Mouse (Mus musculus) midbrain, postnatal 0 days (tissue): ENCODE measurements at regions not wholly inside any gene's neighbourhood (a gene's known extent, or its start where the extent isn't known, plus 50 kb on each side); places are given as distances from the start of the nearest gene placed in this dataset.

ENCODE experiments used
- ATAC-seq: fragments of 200-750 bp; cut with Nextera tagmentation; 2 replicates; pipeline ENCODE4 v1.8.0; 2017; ENCODE audit warnings: moderate number of reproducible peaks, mild to moderate bottlenecking, moderate TSS enrichment, moderate library complexity; ENCODE audit not compliant: low FRiP score
- DNase-seq: peaks from one replicate; pipeline ENCODE4 v3.0.0-alpha.2; 2015; ENCODE audit warnings: low spot score
- H3K27ac ChIP-seq: fragments of 300-500 bp; sonication (generic); 2 replicates; pipeline ENCODE4 v1.5.1; 2014; ENCODE audit warnings: low read depth, mild to moderate bottlenecking, low read length, mixed read lengths
- H3K27me3 ChIP-seq: fragments of 300-500 bp; sonication (generic); 2 replicates; pipeline ENCODE4 v1.6.1; 2014; ENCODE audit warnings: low read length, control low read depth, mixed read lengths; ENCODE audit not compliant: insufficient read depth
- H3K36me3 ChIP-seq: fragments of 300-500 bp; sonication (generic); 2 replicates; pipeline ENCODE4 v1.6.1; 2014; ENCODE audit warnings: low read length, control low read depth, mixed read lengths; ENCODE audit not compliant: insufficient read depth
- H3K4me1 ChIP-seq: fragments of 300-500 bp; sonication (generic); 2 replicates; pipeline ENCODE4 v1.6.1; 2014; ENCODE audit warnings: mild to moderate bottlenecking, control low read depth, antibody characterized with exemption, low read length, mixed read lengths; ENCODE audit not compliant: insufficient read depth
- H3K4me2 ChIP-seq: fragments of 300-500 bp; sonication (generic); 2 replicates; pipeline ENCODE4 v1.6.1; 2014; ENCODE audit warnings: low read depth, mild to moderate bottlenecking, low read length, mixed read lengths; ENCODE audit not compliant: poor library complexity, severe bottlenecking
- H3K4me3 ChIP-seq: fragments of 300-500 bp; sonication (generic); 2 replicates; pipeline ENCODE4 v1.5.1; 2014; ENCODE audit warnings: low read depth, mild to moderate bottlenecking, low read length, moderate library complexity
- H3K9ac ChIP-seq: fragments of 300-500 bp; sonication (generic); replicated peaks from 2 replicates; pipeline ENCODE4 v1.6.1; 2014; ENCODE audit warnings: mild to moderate bottlenecking, low read length, moderate library complexity, mixed read lengths; ENCODE audit not compliant: poor library complexity, severe bottlenecking
- H3K9me3 ChIP-seq: fragments of 300-500 bp; sonication (generic); 2 replicates; pipeline ENCODE4 v1.6.1; 2016; ENCODE audit warnings: low read length, control low read depth
- CTCF ChIP-seq: IDR thresholded peaks from 2 replicates; pipeline ENCODE4 v1.5.1; 2016; ENCODE audit warnings: antibody characterized with exemption, mild to moderate bottlenecking
- WGBS: fragments of 180-500 bp; shearing (Covaris S2); extraction: QIAGEN DNeasy Blood & Tissue Kit; methylation state at CpG from one replicate; pipeline ENCODE4 v1.1.7; 2014; 5-methylcytosine and 5-hydroxymethylcytosine counted together

GRCm38 (mm10) chr2:45800131-45800530 lies 682.9 kb upstream of the Zeb2 start:
- H3K4me1 ChIP-seq = no peaks in the 10 kb centered on the region
- TF ChIP-seq CTCF = no peak
- no peaks in the 10 kb centered on the region for H3K27me3 ChIP-seq
- no peak overlapping the region for H3K27ac ChIP-seq
- 85% methylated on average over 2 of the region's 2 CpGs for WGBS
- no peak overlapping the region for H3K9ac ChIP-seq
- H3K4me3 ChIP-seq = no peak overlapping the region
- H3K36me3 ChIP-seq = no peaks in the 10 kb centered on the region
- DNase-seq (no peak), ATAC-seq (no peak)
- no peak overlapping the region for H3K4me2 ChIP-seq
- no peaks in the 10 kb centered on the region for H3K9me3 ChIP-seq

GRCm38 (mm10) chr2:45793561-45793960 lies 676.4 kb upstream of the Zeb2 start:
- ATAC-seq (no peak), DNase-seq (no peak)
- Histone ChIP-seq H3K36me3 (no peaks in the 10 kb centered on the region), H3K4me2 (no peak overlapping the region), H3K9me3 (no peaks in the 10 kb centered on the region), H3K4me1 (no peaks in the 10 kb centered on the region), H3K4me3 (no peak overlapping the region), H3K9ac (no peak overlapping the region), H3K27ac (no peak overlapping the region), H3K27me3 (no peaks in the 10 kb centered on the region)
- no peak for TF ChIP-seq CTCF
- WGBS = 70% methylated on average over 3 of the region's 3 CpGs

- no peaks in the 10 kb centered on the region for H3K36me3 ChIP-seq
- DNase-seq = peak; percentile 48
- no peak overlapping the region for H3K27ac ChIP-seq
- H3K4me2 ChIP-seq = no peak overlapping the region
- no peak overlapping the region for H3K9ac ChIP-seq
- TF ChIP-seq CTCF = no peak
- WGBS = 20% methylated on average over 4 of the region's 4 CpGs
- no peaks in the 10 kb centered on the region for H3K4me1 ChIP-seq
- no peak for ATAC-seq
- H3K4me3 ChIP-seq = no peak overlapping the region
- H3K27me3 ChIP-seq = no peaks in the 10 kb centered on the region
- no peaks in the 10 kb centered on the region for H3K9me3 ChIP-seq
Observed at GRCm38 (mm10) chr2:45789739-45790138, 672.5 kb upstream of the Zeb2 start.

GRCm38 (mm10) chr2:45787732-45788390 lies 670.7 kb upstream of the Zeb2 start:
- 70% methylated on average over 16 of the region's 16 CpGs for WGBS
- H3K4me1 ChIP-seq = no peaks in the 10 kb centered on the region
- no peak overlapping the region for H3K27ac ChIP-seq
- TF ChIP-seq CTCF = no peak
- no peak overlapping the region for H3K4me2 ChIP-seq
- H3K4me3 ChIP-seq = no peak overlapping the region
- no peaks in the 10 kb centered on the region for H3K9me3 ChIP-seq
- no peak overlapping the region for H3K9ac ChIP-seq
- no peak for ATAC-seq
- DNase-seq = no peak
- H3K27me3 ChIP-seq = no peaks in the 10 kb centered on the region
- no peaks in the 10 kb centered on the region for H3K36me3 ChIP-seq

DNA sequence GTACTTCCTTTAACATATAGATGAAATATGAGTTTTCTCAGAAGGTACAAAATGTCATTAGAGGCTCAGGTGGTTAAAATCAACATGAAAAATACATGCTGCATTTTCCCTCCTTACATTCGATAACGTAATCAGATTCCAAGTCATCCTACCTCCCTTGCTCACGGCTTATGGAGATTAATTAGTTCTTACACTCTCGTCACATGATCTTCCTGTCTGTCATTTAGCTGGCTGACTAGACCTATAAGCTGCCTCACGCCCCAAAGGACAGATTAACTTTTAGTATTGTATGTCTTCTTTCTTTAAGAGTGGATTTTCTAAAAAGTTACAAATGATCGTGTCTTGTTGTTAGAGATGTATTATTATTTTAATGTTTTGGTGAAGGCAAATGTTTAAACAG lies 669.6 kb upstream of the Zeb2 start:
- Histone ChIP-seq H3K27me3 (no peaks in the 10 kb centered on the region), H3K4me3 (no peak overlapping the region), H3K9me3 (no peaks in the 10 kb centered on the region), H3K4me1 (no peaks in the 10 kb centered on the region), H3K9ac (no peak overlapping the region), H3K4me2 (no peak overlapping the region), H3K36me3 (no peaks in the 10 kb centered on the region), H3K27ac (no peak overlapping the region)
- no peak for TF ChIP-seq CTCF
- WGBS = 39% methylated on average over 6 of the region's 6 CpGs
- DNase-seq (peak; percentile 16), ATAC-seq (no peak)

DNA sequence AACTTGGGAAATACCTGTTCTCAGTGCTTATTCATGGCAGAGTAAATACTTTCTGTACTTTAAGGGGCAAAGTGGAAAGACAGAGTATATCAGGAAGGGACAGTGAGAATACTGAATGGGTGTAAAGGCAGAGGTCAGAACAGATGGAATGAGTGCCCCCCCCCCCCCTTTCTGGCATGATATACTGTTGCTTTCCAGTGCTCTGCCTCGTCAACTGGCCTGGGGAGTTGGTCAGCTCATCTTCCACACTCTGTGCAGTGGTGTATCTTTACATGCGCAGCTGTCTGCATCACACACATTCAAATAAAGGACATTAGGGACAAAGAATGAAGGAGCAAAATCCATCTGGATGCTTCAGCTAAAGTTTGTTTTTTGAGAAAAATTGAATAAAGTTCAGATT lies 668.5 kb upstream of the Zeb2 start:
- H3K4me1 ChIP-seq = no peaks in the 10 kb centered on the region
- H3K27ac ChIP-seq = no peak overlapping the region
- 88% methylated on average over 2 of the region's 2 CpGs for WGBS
- no peak overlapping the region for H3K9ac ChIP-seq
- H3K27me3 ChIP-seq = no peaks in the 10 kb centered on the region
- no peak overlapping the region for H3K4me2 ChIP-seq
- H3K36me3 ChIP-seq = no peaks in the 10 kb centered on the region
- no peaks in the 10 kb centered on the region for H3K9me3 ChIP-seq
- TF ChIP-seq CTCF = no peak
- DNase-seq (no peak), ATAC-seq (no peak)
- no peak overlapping the region for H3K4me3 ChIP-seq
